Mouse (Mus musculus) layer of hippocampus, adult 9-11 months (tissue): ENCODE results near the gene Gata3.

Source experiments
- DNase-seq: peaks from one replicate; pipeline ENCODE4 v3.0.0; 2022

The Gata3 gene

DNA sequence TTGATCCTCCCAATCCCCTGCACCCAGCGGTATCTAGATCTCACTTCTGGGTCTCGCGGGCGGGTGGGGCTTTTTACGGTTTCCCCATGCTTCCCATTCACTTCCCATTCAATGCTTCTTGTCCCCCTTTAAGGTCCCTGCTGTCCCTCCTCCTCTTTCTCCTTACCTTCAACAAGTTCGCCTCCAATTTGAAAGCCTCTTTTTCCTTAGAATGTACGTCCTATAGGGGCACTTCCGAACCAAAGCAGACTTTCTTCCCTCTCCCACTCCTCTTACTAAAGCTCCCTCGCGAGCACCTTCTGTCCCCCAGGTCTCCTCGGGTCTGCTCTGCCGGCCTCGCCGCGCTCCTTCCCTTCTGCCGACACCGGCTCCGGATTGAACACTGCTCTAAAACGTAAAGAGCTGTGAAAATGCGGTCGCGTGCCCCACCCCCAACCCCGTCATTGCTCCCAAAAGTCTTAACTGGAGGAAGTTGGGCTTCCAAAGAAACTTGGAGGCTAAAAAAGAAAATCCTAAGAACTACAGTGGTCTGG lies at the start of gene Gata3:
Gene Gata3, minus strand, starts transcription at position 384 of the 533 bp plus-strand sequence.
- no peak for DNase-seq

DNA sequence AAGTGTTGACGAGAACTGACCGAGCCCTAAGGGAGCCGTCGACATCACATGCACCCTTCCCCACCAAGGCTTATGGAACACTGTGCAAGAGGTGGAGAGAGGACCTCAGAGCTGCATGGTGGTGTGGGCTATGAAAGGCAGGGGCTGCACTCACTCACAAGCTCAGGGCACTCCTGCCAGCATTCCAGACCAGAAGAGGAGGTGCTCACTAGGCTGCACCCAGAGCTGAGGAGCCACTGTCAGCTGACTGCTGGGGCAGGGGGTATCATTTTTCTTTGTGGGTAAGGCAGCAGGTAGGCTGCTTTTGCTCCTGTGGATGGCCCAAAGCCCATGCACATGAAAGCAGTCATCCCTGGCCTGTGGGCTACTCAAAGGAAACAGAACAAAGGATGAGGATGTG lies 49.4 kb upstream of the Gata3 start:
- no peak for DNase-seq

DNA sequence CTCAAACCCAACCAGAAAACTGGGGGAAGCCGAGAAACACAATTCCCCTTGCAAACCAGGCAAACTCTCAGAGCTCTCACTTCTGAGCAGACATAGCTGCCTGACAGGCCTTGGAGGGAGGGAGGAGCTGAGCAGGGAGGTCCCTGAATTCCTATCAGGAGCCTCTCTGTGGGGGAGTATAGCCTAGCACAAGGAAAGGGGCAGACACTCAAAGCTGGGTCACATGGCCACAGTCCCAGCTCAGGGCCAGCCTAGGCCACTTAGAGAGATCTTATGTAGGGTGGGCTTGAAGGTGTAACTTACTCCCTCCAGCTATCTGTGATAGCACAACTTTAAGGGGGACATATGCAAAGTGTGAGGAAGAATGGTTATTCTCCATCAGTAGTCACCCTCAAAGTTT lies 46.1 kb upstream of the Gata3 start:
- DNase-seq: no peak

DNA sequence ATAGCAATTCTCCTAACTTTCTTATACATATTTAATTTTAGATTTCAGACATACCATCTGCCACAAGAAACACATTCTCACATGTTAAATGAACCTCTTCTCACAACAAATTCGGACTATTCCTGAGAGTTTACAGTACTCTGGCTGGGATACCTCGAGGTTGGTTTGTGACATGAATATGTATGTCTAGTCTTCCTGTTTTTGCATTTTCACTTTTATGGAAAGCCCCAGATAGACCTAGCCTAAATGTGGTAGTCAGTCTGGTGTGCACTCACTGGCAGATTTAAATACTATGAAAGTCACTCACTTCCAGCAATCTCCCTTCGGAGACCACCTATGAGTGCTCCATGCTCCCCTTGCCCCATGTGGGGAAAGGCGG lies 37.1 kb upstream of the Gata3 start:
- DNase-seq: no peak

DNA sequence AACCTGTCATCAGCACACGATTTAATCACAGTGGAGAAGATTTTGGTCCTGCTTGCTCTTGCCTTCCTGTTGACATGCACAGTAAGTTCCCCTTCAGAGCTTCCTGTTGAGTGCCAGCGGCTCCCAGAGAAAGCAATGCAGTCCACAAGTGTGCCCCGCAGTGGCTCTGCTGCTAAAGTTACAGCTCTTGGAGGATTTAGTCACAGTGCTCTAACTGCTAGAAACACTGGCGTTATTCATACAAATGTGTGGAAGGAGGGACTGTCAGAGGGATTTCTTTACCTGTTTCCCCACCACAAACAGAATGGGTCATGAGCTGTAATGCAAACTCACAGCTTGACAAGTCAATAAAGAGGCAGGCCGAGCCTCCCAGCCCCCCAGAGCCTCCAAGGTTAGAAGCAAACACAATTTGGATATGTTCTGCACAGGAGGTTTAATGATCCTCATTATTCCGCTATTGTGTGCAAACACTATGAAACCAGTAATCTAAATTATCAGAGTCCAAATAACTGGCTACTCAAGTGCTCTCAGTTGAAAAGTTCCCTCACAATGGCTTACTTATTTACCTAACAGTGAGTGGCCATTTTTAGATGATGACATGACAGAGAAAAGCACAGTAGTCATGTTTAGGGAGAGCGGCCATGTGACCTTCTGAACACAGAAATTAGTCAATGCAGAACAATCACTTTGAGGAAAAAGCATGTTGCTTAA lies 36.5 kb upstream of the Gata3 start:
- no peak for DNase-seq

DNA sequence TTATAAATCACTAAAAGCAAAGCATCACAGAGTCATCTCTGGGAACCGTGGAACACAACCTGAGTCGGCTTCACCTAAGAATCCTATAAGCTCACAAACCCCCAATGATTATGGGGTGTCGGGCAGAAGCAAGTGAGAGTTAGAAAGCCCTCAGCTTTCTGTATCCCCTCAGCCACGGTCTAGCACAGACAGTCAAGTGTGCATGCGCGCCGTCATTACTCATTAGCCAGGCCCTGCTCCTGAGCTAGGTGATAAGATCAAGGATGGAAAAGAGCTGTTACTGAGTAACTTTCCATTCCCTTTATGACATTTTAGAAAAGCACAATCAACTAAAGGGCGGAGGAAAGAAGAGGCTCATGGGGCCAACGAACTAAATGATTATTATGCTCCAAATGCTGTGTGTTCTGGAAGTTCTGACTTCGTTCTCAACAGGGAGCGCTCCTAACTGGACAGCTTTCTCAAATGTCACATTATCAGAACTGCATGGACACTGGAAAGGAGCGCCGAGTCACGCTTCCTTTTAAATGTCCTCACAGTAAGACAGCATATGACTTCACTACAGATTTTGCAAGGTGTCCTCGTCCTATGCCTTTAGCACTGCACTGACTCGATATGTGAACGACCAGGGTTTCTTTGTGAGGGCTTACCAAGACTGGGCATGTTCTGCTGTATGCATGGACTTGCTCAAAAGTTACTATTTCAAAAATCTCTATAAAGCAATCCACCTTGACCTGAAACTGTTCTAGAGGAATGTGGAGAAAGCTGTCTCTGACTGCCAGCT lies 29.0 kb upstream of the Gata3 start:
- no peak for DNase-seq

DNA sequence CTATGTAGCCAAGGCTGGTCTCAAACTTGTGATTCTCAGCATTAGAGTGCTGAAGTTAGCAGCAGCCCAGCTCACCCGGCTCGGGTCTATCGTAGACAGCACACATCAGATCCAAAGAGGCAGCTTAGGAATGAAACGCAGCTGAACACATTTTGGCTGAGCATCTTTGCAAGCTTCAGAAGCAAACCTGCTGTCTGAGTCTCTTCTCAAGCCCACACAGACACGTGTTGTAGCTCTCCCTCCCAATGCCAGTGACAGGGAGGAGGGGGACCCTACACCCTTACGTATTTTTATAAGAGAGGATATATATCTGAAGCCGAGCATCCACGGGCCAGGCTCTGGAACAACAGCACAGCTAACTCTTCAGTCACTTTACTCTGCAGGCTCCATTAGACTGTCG lies 27.8 kb upstream of the Gata3 start:
- DNase-seq: peak; percentile 8

DNA sequence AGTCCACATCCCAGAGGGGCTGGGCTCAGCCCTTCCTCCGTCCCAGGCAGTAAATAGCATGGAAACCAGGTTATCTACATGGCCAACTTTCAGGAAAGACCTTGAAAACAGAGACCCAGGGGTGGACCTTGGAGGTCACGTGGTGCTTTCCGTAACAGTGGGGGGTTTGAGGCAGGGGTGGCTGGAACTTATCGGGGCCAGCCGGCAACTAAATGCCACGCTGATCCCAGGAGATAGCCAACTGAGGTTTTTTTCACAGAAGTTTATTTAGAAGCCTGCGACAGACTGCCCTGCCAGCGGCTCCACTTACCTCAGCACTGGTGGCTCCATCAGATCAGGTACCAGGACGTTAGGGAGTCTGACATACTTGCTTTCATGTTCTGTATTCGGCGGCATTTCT lies 16.2 kb upstream of the Gata3 start:
- DNase-seq: no peak

DNA sequence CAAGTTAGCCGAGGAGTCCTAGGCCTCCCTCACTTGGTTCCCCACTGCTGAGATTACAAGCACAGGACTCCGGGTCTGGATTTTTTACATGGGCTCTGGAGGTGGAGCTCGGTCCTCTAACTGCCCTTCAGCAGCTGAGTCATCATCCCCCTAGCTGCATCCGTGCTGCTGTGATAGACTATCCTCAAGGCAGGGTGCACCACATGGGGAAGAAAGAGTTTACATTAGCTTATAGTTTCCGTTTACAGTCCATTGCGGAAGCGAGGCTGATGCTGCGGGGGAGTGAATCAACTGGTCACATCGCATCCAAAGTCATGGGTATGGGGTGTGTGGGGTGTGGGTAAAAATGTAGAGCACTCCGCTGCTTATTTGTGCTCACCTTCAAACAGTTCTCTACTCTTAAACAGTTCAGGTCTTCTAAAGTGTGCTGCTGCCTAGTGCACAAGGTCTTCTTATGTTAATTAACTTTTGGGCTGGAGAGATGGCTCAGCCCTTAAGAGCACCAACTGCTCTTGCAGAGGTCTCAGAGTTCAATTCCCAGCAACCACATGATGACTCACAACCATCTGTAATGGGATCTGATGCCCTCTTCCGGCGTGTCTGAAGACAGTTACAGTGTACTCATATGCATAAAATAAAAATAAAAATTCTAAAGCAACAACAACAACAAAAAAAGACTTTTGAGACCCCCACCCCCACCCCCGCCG lies 14.2 kb upstream of the Gata3 start:
- no peak for DNase-seq

DNA sequence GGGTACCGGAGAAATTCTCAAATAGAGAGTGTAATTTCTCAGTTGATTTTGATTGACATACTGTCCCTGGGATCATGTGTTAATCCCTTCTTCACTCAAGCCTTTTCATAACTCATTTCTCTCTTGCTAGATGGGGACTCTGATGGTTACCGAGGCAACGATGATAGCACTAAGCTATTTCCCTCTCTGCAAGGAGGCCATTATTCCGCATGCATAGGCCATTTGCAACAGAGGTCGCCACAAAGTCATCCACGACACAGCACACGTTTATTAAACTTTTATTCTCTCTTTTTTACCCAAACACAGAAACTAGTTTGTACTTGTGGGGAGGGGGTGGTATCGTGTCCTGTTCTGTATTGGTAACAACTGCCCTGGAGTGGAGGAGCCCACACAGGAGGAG lies 8.0 kb upstream of the Gata3 start:
- DNase-seq: no peak

DNA sequence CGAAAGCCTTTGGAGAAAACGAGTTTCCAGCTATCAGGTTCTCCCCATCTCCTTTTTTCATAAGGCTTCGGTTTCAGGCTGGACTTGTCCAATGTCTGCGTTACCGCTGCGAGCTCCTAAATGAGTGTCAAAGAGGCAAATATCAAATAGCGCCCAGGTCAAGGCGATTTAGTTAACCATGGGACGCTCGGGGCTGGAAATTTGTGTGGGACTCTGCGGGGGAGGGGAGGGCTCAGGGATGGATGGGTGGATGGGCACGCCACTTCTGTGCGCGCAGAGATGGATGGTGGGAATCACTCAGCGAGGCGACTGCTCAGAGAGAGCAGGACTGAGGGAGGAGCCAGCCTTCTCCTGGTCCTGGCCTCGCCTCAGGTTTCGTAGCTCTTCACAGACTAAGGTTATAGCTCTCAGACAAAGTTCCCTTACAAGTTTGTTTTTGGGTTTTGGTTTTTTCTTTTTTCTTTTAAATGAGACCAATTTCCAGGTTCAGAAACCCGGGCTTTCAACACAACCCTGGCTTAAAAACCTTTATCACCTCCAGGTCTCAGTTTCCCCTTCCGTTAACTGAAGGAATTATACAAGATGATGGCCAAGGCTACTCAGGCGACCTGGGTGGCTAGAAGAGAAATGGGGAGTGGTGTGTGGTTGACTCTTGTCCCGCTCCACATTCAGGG lies 6.4 kb upstream of the Gata3 start:
- DNase-seq: no peak

DNA sequence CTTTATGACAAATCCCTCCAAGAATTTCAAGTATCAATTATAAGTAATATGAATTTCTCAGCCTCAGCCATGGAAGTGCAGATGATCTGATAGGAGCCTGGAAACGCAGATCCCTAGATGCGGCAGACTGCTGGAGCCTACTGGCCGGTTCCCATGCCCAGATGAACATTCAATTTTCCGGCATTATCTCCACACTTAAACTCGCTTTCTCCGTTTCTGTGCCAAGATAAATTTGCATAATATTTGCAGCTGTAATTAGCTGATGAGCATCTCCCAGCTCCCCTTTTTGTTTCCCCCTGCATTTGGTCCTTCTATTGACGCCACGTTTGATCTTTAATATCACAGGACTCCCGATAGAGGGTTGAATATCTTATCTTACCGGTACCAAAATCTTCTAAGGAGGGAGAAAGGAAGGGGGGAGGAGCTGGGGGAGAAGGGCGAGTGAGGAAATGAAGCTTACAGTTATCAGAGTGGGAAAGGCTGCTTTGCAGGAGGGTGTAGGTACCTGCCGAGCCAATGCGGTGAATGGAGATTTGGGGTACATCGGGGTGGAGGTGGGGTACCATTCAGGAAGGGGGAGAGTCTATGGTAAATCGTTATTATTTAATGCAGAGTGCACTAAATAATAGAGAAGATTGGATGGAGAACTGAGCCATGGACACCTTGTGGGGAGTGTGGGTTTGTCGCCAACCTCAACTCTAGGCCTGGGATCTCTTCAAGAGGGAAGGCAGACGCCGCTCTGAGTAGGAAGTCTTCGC lies 5.2 kb upstream of the Gata3 start:
- DNase-seq: no peak

DNA sequence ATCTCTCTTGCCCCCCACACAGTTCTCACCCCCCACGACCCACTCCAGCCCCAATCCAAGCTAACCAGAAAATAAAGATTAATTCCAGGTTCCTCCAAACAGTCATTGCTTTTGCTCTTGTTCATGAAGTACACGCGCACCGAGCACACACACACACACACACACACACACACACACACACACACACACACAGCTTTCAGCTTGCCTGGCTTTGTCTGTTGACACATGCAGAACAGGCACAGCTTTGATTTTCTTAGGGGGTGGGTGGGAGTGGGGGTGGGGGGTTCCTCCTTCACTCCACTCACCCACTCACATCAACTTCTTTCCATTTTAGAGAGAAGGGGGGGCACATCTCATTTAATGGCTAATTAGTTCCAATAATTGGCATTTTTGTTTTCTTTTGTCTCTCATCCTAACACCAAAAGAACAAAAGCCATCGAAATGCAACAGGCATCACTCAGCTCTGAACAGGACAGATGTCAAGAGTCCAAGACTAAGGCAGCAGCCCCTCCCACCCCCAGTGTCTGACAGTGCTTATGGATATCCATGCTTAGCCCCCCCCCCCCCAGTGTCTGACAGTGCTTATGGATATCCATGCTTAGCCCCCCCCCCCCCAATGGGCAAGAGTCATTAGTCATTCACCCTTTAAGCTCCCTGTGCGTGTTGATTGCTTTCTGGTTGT lies 3.6 kb upstream of the Gata3 start:
- DNase-seq: no peak

DNA sequence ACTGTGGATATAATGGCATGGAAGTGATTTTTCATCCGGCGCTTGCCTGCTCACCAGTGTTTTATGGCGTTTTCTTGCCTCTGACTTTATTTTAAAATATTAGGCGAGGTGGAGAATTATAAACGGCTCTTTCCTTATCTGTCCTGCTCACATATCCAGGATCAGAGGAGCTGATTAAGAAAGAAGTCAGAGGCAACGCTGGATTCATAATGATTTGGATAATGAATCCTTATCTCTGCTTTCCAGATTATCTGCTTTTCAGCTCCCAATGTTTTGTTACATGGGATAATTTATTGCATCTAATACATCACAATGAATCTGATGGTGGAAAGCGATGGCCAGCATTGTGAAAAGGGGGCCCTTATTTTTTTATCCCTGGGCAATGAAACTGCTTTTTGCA lies 2.7 kb upstream of the Gata3 start:
- no peak for DNase-seq

DNA sequence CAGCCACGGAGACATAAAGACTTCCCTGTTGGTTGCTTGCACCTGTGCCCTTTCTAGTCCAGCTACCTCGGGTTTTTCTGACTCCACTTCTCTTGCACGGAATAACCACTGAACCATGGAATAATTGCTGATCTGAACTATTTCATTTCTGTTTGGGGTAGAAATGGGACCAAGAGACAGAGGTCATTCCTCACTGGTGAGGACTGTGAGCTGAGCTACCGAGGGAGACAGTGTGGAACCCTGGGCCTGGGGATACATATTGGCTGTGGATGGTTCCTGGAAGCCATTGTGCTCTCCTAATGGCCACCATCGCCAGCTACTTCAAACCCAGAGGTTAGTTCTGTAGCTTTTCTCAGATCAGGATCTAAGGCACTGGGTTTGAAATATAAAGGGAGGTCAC lies 1.1 kb upstream of the Gata3 start:
- no peak for DNase-seq

DNA sequence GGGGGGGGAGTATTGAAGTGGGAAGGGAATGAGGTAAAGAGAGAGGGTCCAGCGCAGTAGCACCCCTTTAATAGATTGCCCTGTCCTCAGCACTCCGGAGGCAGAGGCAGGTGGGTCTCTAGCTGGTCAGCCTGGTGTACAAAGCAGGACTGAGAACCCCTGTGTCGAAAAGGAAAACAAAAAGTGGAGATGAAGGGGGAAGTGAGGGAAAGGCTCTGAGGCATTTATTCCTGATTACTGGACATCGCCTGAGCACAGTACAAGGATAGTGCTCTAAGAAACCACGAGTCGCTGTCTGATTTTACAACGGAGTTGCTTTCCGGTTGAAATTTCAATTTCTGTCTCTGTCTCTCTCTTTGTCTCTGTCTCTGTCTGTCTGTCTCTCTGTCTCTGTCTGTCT lies 417 bp upstream of the Gata3 start:
- no peak for DNase-seq

DNA sequence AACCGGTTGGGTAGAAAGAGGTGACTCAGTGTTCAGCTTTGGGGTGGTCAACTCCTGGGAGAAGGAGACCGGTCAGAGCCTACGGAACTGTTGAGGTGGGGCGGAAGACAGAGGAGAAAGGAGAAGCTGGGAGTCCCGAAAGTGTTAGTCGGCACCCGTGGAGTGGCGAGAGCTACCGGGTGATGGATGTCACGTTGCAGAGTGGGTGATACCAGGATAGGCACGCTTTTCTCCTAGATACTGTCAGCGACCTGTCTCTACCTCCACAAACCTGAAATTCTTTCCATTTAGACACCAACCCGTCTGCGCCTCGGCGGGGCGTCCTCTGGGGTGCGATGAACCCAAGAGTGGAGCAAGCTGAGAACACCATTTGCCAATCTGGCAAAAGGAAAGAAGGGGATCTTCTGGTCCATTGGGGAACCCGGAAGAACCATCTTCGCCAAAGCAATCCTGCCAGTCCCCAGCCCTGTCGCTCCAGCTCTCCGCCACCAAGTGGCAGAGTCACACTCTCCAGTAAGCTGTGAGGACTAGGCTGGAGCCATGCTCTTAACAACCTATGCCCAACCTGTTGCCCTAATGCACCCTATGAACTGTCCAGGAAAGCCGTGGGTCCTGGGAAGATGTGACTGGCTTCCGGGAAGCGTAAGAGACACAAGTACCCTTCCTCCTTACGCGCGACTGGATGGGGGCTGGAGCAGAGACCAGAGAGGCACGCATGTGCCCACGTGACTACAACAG lies 752 bp downstream of the Gata3 start, which contains the start of gene 9230102O04Rik:
Gene 9230102O04Rik, minus strand, starts transcription at position 628 of the 738 bp plus-strand sequence.
- no peak for DNase-seq

DNA sequence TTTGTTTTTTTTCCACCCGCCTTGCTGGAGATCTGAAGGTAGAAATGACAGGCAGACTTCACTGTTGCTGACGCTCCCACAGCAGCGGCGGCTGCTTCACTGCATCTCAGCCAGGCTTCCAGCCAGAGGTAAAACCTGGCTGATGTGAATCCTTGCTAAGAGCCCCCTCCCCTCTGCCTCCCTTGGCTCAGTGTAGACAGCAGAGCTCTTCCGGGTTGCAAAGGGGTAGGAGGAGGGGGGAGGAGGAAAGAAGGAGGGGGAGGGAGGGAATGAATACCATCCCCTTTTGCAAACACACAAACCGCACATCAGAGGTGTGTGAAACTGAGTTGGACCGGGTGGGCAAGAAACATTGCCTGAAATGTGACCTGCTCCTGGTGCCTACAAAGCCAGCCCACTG lies 2.2 kb downstream of the Gata3 start:
- no peak for DNase-seq

DNA sequence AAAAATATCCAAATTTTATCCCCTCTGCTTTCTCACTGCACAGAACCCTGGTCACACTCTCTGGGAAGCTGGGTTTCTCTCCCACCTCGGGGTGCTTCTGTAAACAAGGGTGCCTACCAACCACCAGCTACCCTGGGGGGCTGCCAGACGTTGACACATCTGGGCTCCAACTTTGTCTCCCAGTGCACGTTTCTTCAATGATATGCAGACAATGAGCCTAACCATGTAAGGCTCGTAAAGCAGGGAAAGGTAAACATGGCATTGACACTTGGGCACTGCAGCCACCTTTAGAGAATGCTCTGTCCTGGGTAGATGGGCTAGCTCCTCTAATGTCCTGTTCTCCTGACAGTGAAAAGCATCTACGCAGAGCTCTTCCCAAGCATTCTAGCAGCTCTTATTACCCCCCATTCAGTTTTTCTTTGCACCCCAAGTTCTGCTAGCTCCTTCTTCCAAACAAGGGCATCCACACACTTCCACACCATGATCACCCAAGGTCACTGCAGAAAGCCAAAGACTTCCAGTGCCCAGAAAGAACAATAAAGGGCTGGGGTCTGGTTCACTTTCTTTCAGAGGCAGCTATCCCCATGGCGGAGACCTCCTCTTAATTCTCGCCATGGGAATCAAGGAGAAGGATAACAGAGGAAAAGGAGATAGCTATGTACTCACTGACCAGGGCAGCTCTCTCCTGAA lies 2.8 kb downstream of the Gata3 start:
- no peak for DNase-seq

DNA sequence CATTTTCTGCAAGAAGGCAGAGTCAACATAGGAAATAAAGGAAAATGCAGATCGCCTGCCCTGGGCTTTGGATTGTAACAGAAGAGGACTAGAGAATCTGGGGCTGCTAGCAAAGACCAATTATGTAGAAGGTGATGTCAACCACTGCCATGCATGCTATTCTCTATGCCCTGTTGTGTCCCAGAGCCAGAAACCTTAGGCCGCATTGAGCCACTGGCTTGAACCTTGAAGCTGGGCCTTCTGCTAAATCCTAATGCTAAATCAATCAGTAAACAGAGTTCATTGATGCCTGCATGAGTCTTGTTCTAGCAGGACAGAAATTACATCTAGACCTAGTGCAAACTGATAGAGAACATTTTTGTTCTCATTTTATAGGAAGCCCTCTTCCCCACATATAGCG lies 3.8 kb downstream of the Gata3 start:
- DNase-seq: no peak
